Mouse (Mus musculus) kidney, adult 2 months (tissue): Measurements from ENCODE around the gene Iqcf3.

Experiments
- CTCF ChIP-seq: fragments of 200-500 bp; conservative IDR thresholded peaks from 2 replicates; pipeline ENCODE4 v1.5.1; 2011; ENCODE audit warnings: low read depth, mild to moderate bottlenecking, control low read depth, low read length, moderate library complexity, mixed read lengths; ENCODE audit not compliant: insufficient read depth, insufficient read length
- POLR2A ChIP-seq: fragments of 200-500 bp; IDR thresholded peaks from one replicate; pipeline ENCODE4 v1.6.1; 2011; ENCODE audit warnings: low read depth, low read length, control low read depth

DNA sequence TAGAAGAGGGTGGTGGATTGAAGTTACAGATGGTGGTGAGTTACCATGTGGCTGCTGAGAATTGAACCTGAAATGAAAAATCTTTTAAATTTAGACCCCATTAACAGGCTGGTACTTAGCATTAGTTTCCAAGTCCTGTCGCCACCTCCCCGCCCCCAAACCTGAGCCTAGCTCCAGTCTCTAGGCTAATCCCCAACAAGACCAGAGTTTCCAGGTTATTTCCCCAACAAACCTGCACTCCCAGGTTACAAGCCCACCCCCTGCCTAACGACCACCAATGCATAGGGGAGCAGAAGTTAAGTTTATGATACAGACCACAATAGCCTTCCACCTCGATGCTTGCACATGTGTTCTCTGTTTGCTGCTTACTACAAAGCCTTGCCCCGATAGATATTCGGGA lies 47.9 kb downstream of the Iqcf3 start:
- TF ChIP-seq POLR2A (no peak), CTCF (no peak)
